ENCODE assay signal across 8 mouse cellular contexts in genomic region chr9:65578801-65579249, GRCm38 (mm10). TPM values are rescaled to one million over a fixed set of nuclear protein-coding genes. Genes with fewer than 3 reads are reported as not detected.
A peak's percentile ranks its signal among the peaks of the same experiment; 100 is the strongest.
DNase-seq lines count a peak whose midpoint lies in the region; ATAC-seq and TF ChIP-seq lines count a peak whose summit lies in the region.

No protein-coding gene starts in this region.

- no peaks in the 10 kb centered on the region for H3K27me3 ChIP-seq in hindbrain, embryonic 13.5 days
- no peaks in the 10 kb centered on the region for H3K27me3 ChIP-seq in liver, adult 2 months (ENCODE audit: control insufficient read depth, insufficient read depth, low read length)

- DNase-seq in adrenal gland, adult (ENCODE audit: inconsistent age in 2 of 2, low spot score in 1 of 2): peak; percentile 70 to 89
- no peak for DNase-seq in adrenal gland, postnatal 4 days (ENCODE audit: low spot score in 2 of 2)
- peak; percentile 42 for DNase-seq in liver, adult 2 months (ENCODE audit: extremely low read depth, low read depth, low spot score)
- peak; percentile 63 to 71 for DNase-seq in monocyte, adult 2 months (ENCODE audit: low read depth in 1 of 2, low spot score in 2 of 2)
- no peak for DNase-seq in right cerebral cortex, postnatal 25 days
- DNase-seq in urinary bladder, postnatal 10 days (ENCODE audit: low spot score): no peak

- 0 out of 2 replicates have a peak, but pooled peaks have one; percentile 10 for ATAC-seq in erythroid progenitor cell, adult 5-6 weeks (replicated peaks; ENCODE audit: low FRiP score, poor library complexity, severe bottlenecking)
- ATAC-seq in hindbrain, embryonic 13.5 days (ENCODE audit: low FRiP score): no peak

- peak overlapping the region; percentile 54 for H3K4me3 ChIP-seq in hindbrain, embryonic 13.5 days
- H3K4me3 ChIP-seq in liver, adult 2 months (ENCODE audit: insufficient read depth, low read depth, low read length): peak overlapping the region; percentile 38

- 59% methylated on average over 9 of the region's 9 CpGs for WGBS in hindbrain, embryonic 13.5 days
- 67% methylated on average over 9 of the region's 9 CpGs for WGBS in liver, adult 2 months

- H3K79me2 ChIP-seq in liver, adult 2 months (ENCODE audit: control insufficient read depth, insufficient read depth, low read length): no peaks in the 10 kb centered on the region

- no peak for TF ChIP-seq CTCF in liver, adult 2 months (IDR thresholded peaks at IDR 0.05; ENCODE audit: low read depth, low read length)

- H3K4me1 ChIP-seq in hindbrain, embryonic 13.5 days (replicated peaks): peaks cover 49% of the 10 kb centered on the region
- H3K4me1 ChIP-seq in liver, adult 2 months (ENCODE audit: control insufficient read depth, insufficient read depth, low read length): 0 out of 2 replicates have a peak, but pooled peaks cover 4% of the 10 kb centered on the region

- no peaks in the 10 kb centered on the region for H3K9me3 ChIP-seq in hindbrain, embryonic 13.5 days

- no peaks in the 10 kb centered on the region for H3K36me3 ChIP-seq in hindbrain, embryonic 13.5 days
- no peaks in the 10 kb centered on the region for H3K36me3 ChIP-seq in liver, adult 2 months (ENCODE audit: control insufficient read depth, insufficient read depth, low read length)

- H3K27ac ChIP-seq in hindbrain, embryonic 13.5 days: no peak overlapping the region
- peak overlapping the region; percentile 13 for H3K27ac ChIP-seq in liver, adult 2 months (replicated peaks; ENCODE audit: insufficient read depth, low read depth, low read length)

- H3K9ac ChIP-seq in hindbrain, embryonic 13.5 days: peak overlapping the region; percentile 75
- H3K9ac ChIP-seq in liver, adult 2 months (ENCODE audit: low read depth, low read length): peak overlapping the region; percentile 76

- TF ChIP-seq POLR2A in liver, adult 2 months (IDR thresholded peaks at IDR 0.05; ENCODE audit: extremely low read depth, insufficient read depth, low read length): no peak

- H3K4me2 ChIP-seq in hindbrain, embryonic 13.5 days: peak overlapping the region; percentile 61

RNA-seq across cellular contexts. Expression of gene Plekho2, which starts 1.0 kb away (rescaled TPM):
- total RNA-seq in adrenal gland, postnatal 4 days (2021): 10 to 100 TPM; 44.7 to 45.4 TPM
- 32.3 and 42.2 TPM in 2 replicates for total RNA-seq in erythroid progenitor cell, adult 5-6 weeks (2015; ENCODE audit: low replicate concordance)
- total RNA-seq in erythroid progenitor cell, adult 5-6 weeks (2017; ENCODE audit: low replicate concordance): 48.6 and 54.6 TPM in 2 replicates
- 5.8 and 7.6 TPM in 2 replicates for polyA plus RNA-seq in hindbrain, embryonic 13.5 days (2015; fragmentation: Nextera tagmentation; extraction: Ambion mirVana)
- 1.4 and 2.2 TPM in 2 replicates for total RNA-seq in liver, adult 2 months (2014; rRNA removed)
- polyA plus RNA-seq in liver, adult 2 months (2012; rRNA removed): 2.9 and 5.4 TPM in 2 replicates

RNA-seq across cellular contexts. Expression of gene Pif1, which starts 8.1 kb away (rescaled TPM):
- 1 to 10 TPM; 4.8 to 4.9 TPM for total RNA-seq in adrenal gland, postnatal 4 days (2021)
- 75.0 and 77.1 TPM in 2 replicates for total RNA-seq in erythroid progenitor cell, adult 5-6 weeks (2015; ENCODE audit: low replicate concordance)
- 68.7 and 94.9 TPM in 2 replicates for total RNA-seq in erythroid progenitor cell, adult 5-6 weeks (2017; ENCODE audit: low replicate concordance)
- 3.8 and 4.4 TPM in 2 replicates for polyA plus RNA-seq in hindbrain, embryonic 13.5 days (2015; fragmentation: Nextera tagmentation; extraction: Ambion mirVana)
- 0.20 TPM in 1 of 2 replicates, not detected in the other for total RNA-seq in liver, adult 2 months (2014; rRNA removed)
- polyA plus RNA-seq in liver, adult 2 months (2012; rRNA removed): 0.04 TPM in 1 of 2 replicates, not detected in the other

RNA-seq across cellular contexts. Expression of gene Rbpms2, which starts 50.6 kb away (rescaled TPM):
- 10 to 100 TPM; 45.2 to 45.6 TPM for total RNA-seq in adrenal gland, postnatal 4 days (2021)
- total RNA-seq in erythroid progenitor cell, adult 5-6 weeks (2015; ENCODE audit: low replicate concordance): 9.6 TPM in 1 of 2 replicates, not detected in the other
- total RNA-seq in erythroid progenitor cell, adult 5-6 weeks (2017; ENCODE audit: low replicate concordance): not detected in 2 replicates
- 5.0 and 5.4 TPM in 2 replicates for polyA plus RNA-seq in hindbrain, embryonic 13.5 days (2015; fragmentation: Nextera tagmentation; extraction: Ambion mirVana)
- total RNA-seq in liver, adult 2 months (2014; rRNA removed): 9.8 and 13.2 TPM in 2 replicates
- 110 and 121 TPM in 2 replicates for polyA plus RNA-seq in liver, adult 2 months (2012; rRNA removed)

RNA-seq across cellular contexts. Expression of gene Ankdd1a, which starts 58.8 kb away (rescaled TPM):
- 1 to 10 TPM; 1.1 to 1.3 TPM for total RNA-seq in adrenal gland, postnatal 4 days (2021)
- not detected in 2 replicates for total RNA-seq in erythroid progenitor cell, adult 5-6 weeks (2015; ENCODE audit: low replicate concordance)
- not detected in 2 replicates for total RNA-seq in erythroid progenitor cell, adult 5-6 weeks (2017; ENCODE audit: low replicate concordance)
- 0.51 and 0.75 TPM in 2 replicates for polyA plus RNA-seq in hindbrain, embryonic 13.5 days (2015; fragmentation: Nextera tagmentation; extraction: Ambion mirVana)
- not detected in 2 replicates for total RNA-seq in liver, adult 2 months (2014; rRNA removed)
- not detected in 2 replicates for polyA plus RNA-seq in liver, adult 2 months (2012; rRNA removed)

Comparison
In these comparisons a context has a peak if more than half of its experiments do, and no peak if none do; other contexts are left out.
1. DNase-seq: peak in adrenal gland, adult (2 of 2), liver, adult 2 months (single experiment) and monocyte, adult 2 months (2 of 2); none in adrenal gland, postnatal 4 days (0 of 2), right cerebral cortex, postnatal 25 days (single experiment) and urinary bladder, postnatal 10 days (single experiment).
2. RNA of gene Plekho2, which starts 1.0 kb away (total RNA-seq): 32.3 to 54.6 TPM in erythroid progenitor cell, adult 5-6 weeks and 44.7 to 45.4 TPM in adrenal gland, postnatal 4 days; 1.4 to 2.2 TPM in liver, adult 2 months; every median in the first group is over 10 times any median in the second.
3. RNA of gene Pif1, which starts 8.1 kb away (total RNA-seq): 68.7 to 94.9 TPM in erythroid progenitor cell, adult 5-6 weeks; 4.8 to 4.9 TPM in adrenal gland, postnatal 4 days and 0.20 TPM in liver, adult 2 months; every median in the first group is over 10 times any median in the second.